Mouse (Mus musculus) CH12.LX (cell line): Measurements from ENCODE around the gene Mgat5.

Source experiments
- CTCF ChIP-seq, 2 experiments: IDR thresholded peaks in 1 of 2; conservative IDR thresholded peaks in 1 of 2; 2 replicates each; pipeline ENCODE4 v1.5.1; 2011 to 2012; ENCODE audit warnings: low read depth in 2 of 2, low read length in 2 of 2, improper control_type of control experiment in 1 of 2, inconsistent platforms in 1 of 2, mild to moderate bottlenecking in 1 of 2, moderate library complexity in 1 of 2
- EP300 ChIP-seq: IDR thresholded peaks from 2 replicates; pipeline ENCODE4 v1.6.1; 2011; ENCODE audit warnings: low read length, improper control_type of control experiment
- MAFK ChIP-seq: IDR thresholded peaks from 2 replicates; pipeline ENCODE4 v1.6.1; 2011; ENCODE audit warnings: low read length, improper control_type of control experiment; ENCODE audit not compliant: insufficient replicate concordance
- POLR2A ChIP-seq: IDR thresholded peaks from 2 replicates; pipeline ENCODE4 v1.6.1; 2011; ENCODE audit warnings: low read depth, mild to moderate bottlenecking, improper control_type of control experiment, low read length
- RCOR1 ChIP-seq: conservative IDR thresholded peaks from 2 replicates; pipeline ENCODE4 v1.6.1; 2012; ENCODE audit warnings: low read depth, mild to moderate bottlenecking, inconsistent platforms, low read length, improper control_type of control experiment
- UBTF ChIP-seq: IDR thresholded peaks from 2 replicates; pipeline ENCODE4 v1.6.1; 2012; ENCODE audit warnings: low read depth, mild to moderate bottlenecking, inconsistent platforms, low read length, improper control_type of control experiment, moderate library complexity
- ZNF384 ChIP-seq: IDR thresholded peaks from 2 replicates; pipeline ENCODE4 v1.6.1; 2012; ENCODE audit warnings: low read depth, low read length, improper control_type of control experiment, inconsistent platforms

DNA sequence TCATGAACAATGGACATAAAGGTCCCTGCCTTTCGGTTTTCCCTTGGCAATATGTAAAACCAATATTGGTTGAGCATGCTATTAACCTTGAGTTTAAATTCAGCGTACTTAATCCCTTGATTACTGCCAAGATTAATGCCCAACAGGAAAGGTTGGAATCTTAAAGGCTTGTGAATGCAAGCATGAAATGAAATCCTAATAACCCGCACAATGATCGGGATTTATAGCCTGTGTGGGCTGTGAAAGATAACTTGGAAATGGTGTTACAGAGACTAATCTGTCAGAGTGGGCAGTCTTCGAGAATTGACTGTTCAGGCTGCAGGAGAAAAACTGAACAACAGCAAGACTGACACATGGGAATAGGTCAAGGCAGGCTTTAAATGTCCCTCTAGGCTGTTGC, 168.7 kb downstream of the Mgat5 start:
- TF ChIP-seq CTCF (conservative IDR thresholded peaks at IDR 0.05 in 1 of 2, IDR thresholded peaks at IDR 0.05 in 1 of 2; ENCODE audit: low read depth in 2 of 2, low read length in 2 of 2) (no peak), RCOR1 (no peak), EP300 (no peak), MAFK (no peak), UBTF (no peak), POLR2A (no peak), ZNF384 (no peak)
